Mouse (Mus musculus) forebrain, embryonic 12.5 days (tissue): ENCODE measurements around the gene Fam198a. TPM values are rescaled to one million over a fixed set of nuclear protein-coding genes. Genes with fewer than 3 reads are reported as not detected.

ENCODE experiments used
- ATAC-seq: fragments of 200-750 bp; cut with Nextera tagmentation; 2 replicates; pipeline ENCODE4 v1.8.0; 2017; ENCODE audit warnings: moderate TSS enrichment; ENCODE audit not compliant: low FRiP score
- H3K27ac ChIP-seq: fragments of 300-500 bp; sonication (generic); 2 replicates; pipeline ENCODE4 v1.5.1; 2016; ENCODE audit warnings: mild to moderate bottlenecking
- H3K27me3 ChIP-seq: fragments of 300-500 bp; sonication (generic); 2 replicates; pipeline ENCODE4 v1.6.1; 2016; ENCODE audit warnings: mild to moderate bottlenecking
- H3K36me3 ChIP-seq: fragments of 300-500 bp; sonication (generic); replicated peaks from 2 replicates; pipeline ENCODE4 v1.6.1; 2016; ENCODE audit warnings: mild to moderate bottlenecking
- H3K4me1 ChIP-seq: fragments of 300-500 bp; sonication (generic); 2 replicates; pipeline ENCODE4 v1.6.1; 2016
- H3K4me2 ChIP-seq: fragments of 300-500 bp; sonication (generic); 2 replicates; pipeline ENCODE4 v1.6.1; 2016; ENCODE audit warnings: mild to moderate bottlenecking, moderate library complexity
- H3K4me3 ChIP-seq: fragments of 300-500 bp; sonication (generic); replicated peaks from 2 replicates; pipeline ENCODE4 v1.5.1; 2016; ENCODE audit warnings: mild to moderate bottlenecking
- H3K9ac ChIP-seq: fragments of 300-500 bp; sonication (generic); 2 replicates; pipeline ENCODE4 v1.6.1; 2016; ENCODE audit warnings: mild to moderate bottlenecking
- H3K9me3 ChIP-seq: fragments of 300-500 bp; sonication (generic); 2 replicates; pipeline ENCODE4 v1.6.1; 2016
- WGBS: fragments of 180-500 bp; shearing (Covaris S2); methylation state at CpG from one replicate; pipeline ENCODE4 v1.1.7; 2016; 5-methylcytosine and 5-hydroxymethylcytosine counted together
- polyA plus RNA-seq: library from polyadenylated mRNA; unstranded; fragments of >200 nt; fragmentation: Nextera tagmentation; extraction: Ambion mirVana; gene quantifications from 2 replicates; pipeline ENCODE4 v1.2.1, GENCODE M21; 2016

The Fam198a gene
- polyA plus RNA-seq, 1 experiment from 2014 or later, result 1.2 TPM

- no peak overlapping the region for H3K4me2 ChIP-seq
- WGBS, result 87% methylated on average over 4 of the region's 4 CpGs
- no peak overlapping the region for H3K4me3 ChIP-seq
- H3K27me3 ChIP-seq, result no peaks in the 10 kb centered on the region; the same call in 1 of the 2 replicates
- ATAC-seq, result no peak
- H3K9me3 ChIP-seq, result no peaks in the 10 kb centered on the region
- no peak overlapping the region for H3K9ac ChIP-seq
- no peaks in the 10 kb centered on the region for H3K36me3 ChIP-seq
- no peak overlapping the region for H3K27ac ChIP-seq
- no peaks in the 10 kb centered on the region for H3K4me1 ChIP-seq
Measured at GRCm38 (mm10) chr9:121912786-121913185, 38.0 kb upstream of the Fam198a start.

GRCm38 (mm10) chr9:121914226-121914757, 36.5 kb upstream of the Fam198a start:
- Histone ChIP-seq H3K4me2 (no peak overlapping the region), H3K27me3 (no peaks in the 10 kb centered on the region; the same call in 1 of the 2 replicates), H3K4me3 (no peak overlapping the region), H3K9me3 (no peaks in the 10 kb centered on the region), H3K27ac (no peak overlapping the region), H3K9ac (no peak overlapping the region), H3K36me3 (no peaks in the 10 kb centered on the region), H3K4me1 (no peaks in the 10 kb centered on the region)
- no peak for ATAC-seq
- 83% methylated on average over 8 of the region's 8 CpGs for WGBS

DNA sequence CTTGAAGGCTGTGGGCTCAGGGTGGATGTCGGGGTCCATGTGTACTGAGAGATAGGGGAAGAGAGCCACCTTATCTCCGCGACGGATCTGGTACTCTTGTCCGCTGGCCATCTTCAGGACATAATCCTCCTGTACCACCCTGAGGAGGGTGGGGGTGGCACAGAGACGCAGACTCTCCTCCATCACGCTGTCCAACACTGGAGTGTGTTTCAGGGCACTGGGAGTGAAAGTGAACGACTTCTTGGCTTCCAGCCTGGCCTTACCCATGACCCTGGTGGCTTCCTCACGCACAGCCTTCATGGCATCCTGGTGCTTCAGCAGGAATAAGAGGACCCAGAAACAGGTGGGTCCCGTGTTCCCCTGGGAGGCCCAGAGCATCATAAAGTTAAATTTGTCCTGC, 35.7 kb upstream of the Fam198a start:
- no peak for ATAC-seq
- no peaks in the 10 kb centered on the region for H3K9me3 ChIP-seq
- H3K9ac ChIP-seq, result no peak overlapping the region
- no peaks in the 10 kb centered on the region; the same call in 1 of the 2 replicates for H3K27me3 ChIP-seq
- H3K4me3 ChIP-seq, result no peak overlapping the region
- no peak overlapping the region for H3K27ac ChIP-seq
- no peak overlapping the region for H3K4me2 ChIP-seq
- H3K4me1 ChIP-seq, result no peaks in the 10 kb centered on the region
- WGBS, result 88% methylated on average over 10 of the region's 10 CpGs
- no peaks in the 10 kb centered on the region for H3K36me3 ChIP-seq

DNA sequence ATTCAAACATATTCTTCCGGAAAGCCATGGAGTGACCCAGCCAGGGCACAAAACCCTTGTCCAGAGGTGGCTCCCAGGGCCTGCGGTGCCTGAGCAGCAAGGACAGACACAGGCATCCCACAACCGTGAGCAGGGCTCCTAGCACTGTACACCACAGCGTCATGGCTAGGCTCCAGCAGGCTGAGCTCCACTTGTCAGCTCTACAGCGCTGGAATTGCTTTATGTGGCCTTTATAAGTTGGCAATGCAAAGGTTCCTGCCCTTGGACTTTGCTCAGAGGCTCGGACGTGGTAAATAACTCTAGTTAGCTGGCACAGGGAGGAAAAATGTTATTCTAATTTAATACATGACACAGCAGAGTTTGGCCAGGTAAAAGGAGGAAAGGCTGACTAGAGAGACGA, 34.7 kb upstream of the Fam198a start, which contains the start of gene Cyp8b1:
Gene Cyp8b1 (minus strand): TSS at position 204 of the 400 bp plus-strand sequence.
- H3K9me3 ChIP-seq, result no peaks in the 10 kb centered on the region
- H3K36me3 ChIP-seq, result no peaks in the 10 kb centered on the region
- H3K4me2 ChIP-seq, result no peak within 1 kb of the TSS
- no peak within 1 kb of the TSS for H3K4me3 ChIP-seq
- H3K4me1 ChIP-seq, result no peaks in the 10 kb centered on the region
- no peak within 1 kb of the TSS for H3K9ac ChIP-seq
- H3K27me3 ChIP-seq, result no peaks in the 10 kb centered on the region; the same call in 1 of the 2 replicates
- ATAC-seq, result no peak
- 84% methylated on average over 8 of the region's 8 CpGs for WGBS
- H3K27ac ChIP-seq, result no peak within 1 kb of the TSS

DNA sequence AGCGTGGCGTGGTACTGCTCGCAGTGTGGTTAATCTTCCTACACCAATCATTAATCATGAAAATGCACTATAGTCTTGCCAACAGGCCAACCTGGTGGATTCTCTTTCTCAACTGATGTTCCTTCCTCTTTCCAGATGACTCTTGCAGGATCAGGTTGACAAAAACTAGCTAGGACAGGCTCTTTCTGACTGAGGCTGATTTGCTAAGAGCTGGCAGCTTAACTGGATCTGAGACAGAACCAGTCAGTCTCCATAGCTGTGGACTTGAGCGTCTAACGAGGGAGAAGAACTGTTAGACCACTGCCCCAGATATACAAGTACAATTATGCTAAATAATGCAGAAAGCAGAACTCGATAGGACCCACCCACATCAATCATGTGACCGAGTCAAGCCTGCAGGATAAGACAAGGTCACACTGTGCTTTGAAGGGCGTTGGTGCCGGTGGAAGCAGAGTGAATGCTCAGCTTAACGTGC, 31.7 kb upstream of the Fam198a start:
- Histone ChIP-seq H3K9me3 (no peaks in the 10 kb centered on the region), H3K27ac (no peak overlapping the region), H3K9ac (no peak overlapping the region), H3K4me3 (no peak overlapping the region), H3K4me2 (no peak overlapping the region), H3K36me3 (no peaks in the 10 kb centered on the region), H3K27me3 (no peaks in the 10 kb centered on the region), H3K4me1 (no peaks in the 10 kb centered on the region)
- ATAC-seq, result no peak
- WGBS, result 82% methylated on average over 10 of the region's 10 CpGs

GRCm38 (mm10) chr9:121923443-121923842, 27.3 kb upstream of the Fam198a start:
- Histone ChIP-seq H3K4me3 (no peak overlapping the region), H3K4me1 (no peaks in the 10 kb centered on the region), H3K27ac (no peak overlapping the region), H3K4me2 (no peak overlapping the region), H3K36me3 (no peaks in the 10 kb centered on the region), H3K27me3 (no peaks in the 10 kb centered on the region), H3K9me3 (no peaks in the 10 kb centered on the region), H3K9ac (no peak overlapping the region)
- 90% methylated on average over 8 of the region's 8 CpGs for WGBS
- no peak for ATAC-seq

DNA sequence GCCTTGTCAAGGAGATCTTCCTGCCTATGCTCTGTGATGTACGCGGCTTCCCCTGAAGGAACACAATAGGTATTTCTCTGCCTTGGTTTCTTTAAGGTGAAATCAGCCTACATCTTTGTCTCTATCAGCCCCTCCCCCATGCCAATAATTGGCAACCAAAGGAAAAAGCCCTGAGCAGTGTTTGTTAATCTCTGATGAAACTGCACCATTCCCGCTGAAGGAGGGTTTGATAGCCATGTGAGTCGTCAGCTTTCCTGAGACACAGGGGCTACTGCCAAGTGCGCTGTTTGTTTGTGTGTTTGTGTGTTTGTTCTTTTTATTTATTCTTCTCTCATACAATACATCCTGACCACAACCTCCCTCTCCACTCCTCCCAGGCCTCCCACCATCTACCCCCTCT, 26.9 kb upstream of the Fam198a start:
- no peaks in the 10 kb centered on the region for H3K9me3 ChIP-seq
- no peaks in the 10 kb centered on the region for H3K4me1 ChIP-seq
- no peak for ATAC-seq
- H3K27ac ChIP-seq, result no peak overlapping the region
- WGBS, result 72% methylated on average over 5 of the region's 5 CpGs
- H3K9ac ChIP-seq, result no peak overlapping the region
- H3K4me2 ChIP-seq, result no peak overlapping the region
- H3K27me3 ChIP-seq, result no peaks in the 10 kb centered on the region
- no peaks in the 10 kb centered on the region for H3K36me3 ChIP-seq
- no peak overlapping the region for H3K4me3 ChIP-seq

DNA sequence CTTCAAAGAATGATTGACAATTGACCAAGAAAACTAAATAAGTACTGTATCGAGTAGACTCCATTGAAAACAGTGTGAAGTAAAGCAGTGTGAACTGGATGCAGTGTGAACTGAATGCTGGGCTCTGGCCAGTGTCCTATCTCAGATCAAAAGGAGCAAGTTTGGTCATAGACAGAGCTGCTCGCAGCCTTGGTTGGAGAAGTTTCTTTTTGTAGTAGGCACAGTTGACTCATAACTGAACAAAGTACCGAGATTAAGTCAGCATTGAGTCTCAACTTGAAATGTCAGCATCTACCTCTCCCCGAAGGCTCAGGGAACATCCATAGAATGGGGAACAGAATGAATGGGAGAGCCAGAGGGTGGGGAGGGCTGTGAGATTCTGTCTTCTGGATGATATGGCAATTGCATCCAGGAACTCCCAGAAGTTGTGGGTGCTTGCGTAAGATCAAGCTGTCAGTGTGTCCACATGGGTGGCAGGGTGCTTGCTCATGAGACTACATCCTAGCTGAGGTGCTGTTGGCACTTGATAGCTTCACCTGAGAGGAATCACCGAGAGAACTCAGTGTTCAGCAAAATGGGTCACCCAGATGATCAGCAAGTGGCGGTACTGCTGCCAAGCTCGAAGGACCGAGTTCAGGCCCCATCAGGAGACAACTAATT, 25.8 kb upstream of the Fam198a start:
- H3K9ac ChIP-seq, result no peak overlapping the region
- ATAC-seq, result no peak
- no peaks in the 10 kb centered on the region for H3K36me3 ChIP-seq
- H3K9me3 ChIP-seq, result no peaks in the 10 kb centered on the region
- H3K27ac ChIP-seq, result no peak overlapping the region
- WGBS, result 92% methylated on average over 9 of the region's 9 CpGs
- H3K4me2 ChIP-seq, result no peak overlapping the region
- no peaks in the 10 kb centered on the region for H3K4me1 ChIP-seq
- H3K4me3 ChIP-seq, result no peak overlapping the region
- H3K27me3 ChIP-seq, result no peaks in the 10 kb centered on the region

GRCm38 (mm10) chr9:121925959-121926358, 24.8 kb upstream of the Fam198a start:
- WGBS, result 83% methylated on average over 8 of the region's 8 CpGs
- no peaks in the 10 kb centered on the region for H3K4me1 ChIP-seq
- H3K27ac ChIP-seq, result no peak overlapping the region
- no peak for ATAC-seq
- no peaks in the 10 kb centered on the region for H3K9me3 ChIP-seq
- H3K27me3 ChIP-seq, result no peaks in the 10 kb centered on the region
- no peak overlapping the region for H3K4me3 ChIP-seq
- no peak overlapping the region for H3K4me2 ChIP-seq
- no peak overlapping the region for H3K9ac ChIP-seq
- no peaks in the 10 kb centered on the region for H3K36me3 ChIP-seq

- no peak for ATAC-seq
- Histone ChIP-seq H3K27ac (no peak overlapping the region), H3K4me2 (no peak overlapping the region), H3K4me3 (no peak overlapping the region), H3K9me3 (no peaks in the 10 kb centered on the region), H3K36me3 (no peaks in the 10 kb centered on the region), H3K27me3 (no peaks in the 10 kb centered on the region), H3K9ac (no peak overlapping the region), H3K4me1 (no peaks in the 10 kb centered on the region)
- 69% methylated on average over 11 of the region's 11 CpGs for WGBS
Measured at GRCm38 (mm10) chr9:121926634-121927405, 24.0 kb upstream of the Fam198a start.

- no peaks in the 10 kb centered on the region for H3K9me3 ChIP-seq
- H3K4me2 ChIP-seq, result no peak overlapping the region
- H3K4me3 ChIP-seq, result no peak overlapping the region
- no peak overlapping the region for H3K9ac ChIP-seq
- peaks cover 6% of the 10 kb centered on the region; the same call in 1 of the 2 replicates for H3K27me3 ChIP-seq
- no peaks in the 10 kb centered on the region for H3K4me1 ChIP-seq
- WGBS, result 86% methylated on average over 7 of the region's 7 CpGs
- no peaks in the 10 kb centered on the region for H3K36me3 ChIP-seq
- H3K27ac ChIP-seq, result no peak overlapping the region
- ATAC-seq, result no peak
Measured at GRCm38 (mm10) chr9:121927721-121928120, 23.1 kb upstream of the Fam198a start.

DNA sequence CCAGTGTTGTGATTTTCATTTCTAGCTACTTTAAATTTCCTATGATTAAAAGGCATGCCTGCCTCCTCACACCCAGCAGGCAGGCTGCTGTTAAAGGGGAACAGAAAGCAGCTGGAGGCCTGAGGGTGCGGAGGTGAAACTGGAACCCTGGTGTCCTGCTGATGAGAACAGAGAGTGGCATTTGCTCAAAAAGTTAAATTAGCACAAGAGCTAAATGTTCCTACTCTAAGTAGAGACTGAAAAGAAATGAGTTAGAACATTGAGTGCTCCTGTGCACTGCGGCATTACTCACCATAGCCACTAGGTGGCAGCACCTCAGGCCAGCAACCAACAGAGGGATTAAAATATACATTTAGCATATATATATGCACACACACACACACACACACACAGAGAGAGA, 22.3 kb upstream of the Fam198a start:
- 24% methylated on average over 2 of the region's 2 CpGs for WGBS
- Histone ChIP-seq H3K4me2 (no peak overlapping the region), H3K27me3 (peaks cover 6% of the 10 kb centered on the region; the same call in 1 of the 2 replicates), H3K9ac (no peak overlapping the region), H3K27ac (no peak overlapping the region), H3K4me3 (no peak overlapping the region), H3K36me3 (no peaks in the 10 kb centered on the region), H3K4me1 (no peaks in the 10 kb centered on the region), H3K9me3 (no peaks in the 10 kb centered on the region)
- ATAC-seq, result no peak
